Comparison of ENCODE assay signal across 20 mouse cellular contexts in the genomic region with DNA sequence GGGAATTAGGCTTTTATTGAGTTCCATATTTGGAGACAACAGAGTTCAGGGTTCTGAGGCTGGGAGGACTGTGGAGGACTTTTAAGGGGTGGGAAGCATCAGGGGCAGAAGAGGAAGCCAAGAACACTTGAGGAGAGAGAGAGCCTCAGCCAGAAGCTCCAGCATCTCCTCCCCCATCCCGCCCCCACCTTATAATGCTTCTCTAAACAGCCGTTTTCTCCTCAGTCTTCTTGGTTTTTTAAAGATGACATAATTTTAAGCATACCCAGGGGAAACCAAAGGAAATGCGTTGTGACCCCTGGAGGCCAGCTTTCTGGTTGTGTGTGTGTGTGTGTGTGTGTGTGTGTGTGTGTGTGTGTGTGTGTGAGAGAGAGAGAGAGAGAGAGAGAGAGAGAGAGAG. TPM values are rescaled to one million over a fixed set of nuclear protein-coding genes. Genes with fewer than 3 reads are reported as not detected.
DNase-seq lines count a peak whose midpoint lies in the region; ATAC-seq and TF ChIP-seq lines count a peak whose summit lies in the region.
"Had no signal": no experiment of that assay in that cellular context is flagged by ENCODE, and none has a peak within 500 bp of the region (broad histone marks: within the 10 kb centered on the region; RNA-seq: fewer than 3 reads in every experiment).

No protein-coding gene starts in this region.

- H3K36me3 ChIP-seq in heart, embryonic 11.5 days (ENCODE audit: control insufficient read depth, insufficient read depth, low read length), result no peaks in the 10 kb centered on the region
- no peaks in the 10 kb centered on the region for H3K36me3 ChIP-seq in heart, embryonic 10.5 days
- H3K36me3 ChIP-seq in midbrain, embryonic 13.5 days, result no peaks in the 10 kb centered on the region
- no peaks in the 10 kb centered on the region for H3K36me3 ChIP-seq in midbrain, embryonic 15.5 days (replicated peaks)
- H3K36me3 ChIP-seq in stomach, postnatal 0 days (ENCODE audit: control insufficient read depth, insufficient read depth, low read length), result no peaks in the 10 kb centered on the region
- H3K36me3 ChIP-seq: embryonic facial prominence, embryonic 12.5 days; forebrain, embryonic 15.5 days; hindbrain, embryonic 13.5 days; limb, embryonic 13.5 days; neural tube, embryonic 13.5 days had no signal

- H3K4me3 ChIP-seq in heart, embryonic 11.5 days (ENCODE audit: low read depth, low read length), result no peak overlapping the region
- H3K4me3 ChIP-seq in heart, embryonic 10.5 days, result no peak overlapping the region
- no peak overlapping the region for H3K4me3 ChIP-seq in midbrain, embryonic 13.5 days (replicated peaks)
- H3K4me3 ChIP-seq in midbrain, embryonic 15.5 days, result no peak overlapping the region
- no peak overlapping the region for H3K4me3 ChIP-seq in stomach, postnatal 0 days (ENCODE audit: low read depth, low read length)
- H3K4me3 ChIP-seq: embryonic facial prominence, embryonic 12.5 days; forebrain, embryonic 15.5 days; hindbrain, embryonic 13.5 days; limb, embryonic 13.5 days; neural tube, embryonic 13.5 days had no signal

- no peak for ATAC-seq in heart, embryonic 11.5 days (replicated peaks; ENCODE audit: insufficient number of reproducible peaks, low FRiP score, low TSS enrichment)
- ATAC-seq in midbrain, embryonic 13.5 days, result no peak
- ATAC-seq in midbrain, embryonic 15.5 days (replicated peaks), result no peak
- no peak for ATAC-seq in stomach, postnatal 0 days (ENCODE audit: low FRiP score, low TSS enrichment)
- ATAC-seq: forebrain, embryonic 15.5 days; midbrain, embryonic 16.5 days had no signal

- no peak for DNase-seq in heart, embryonic 10.5 days (ENCODE audit: low spot score)
- DNase-seq in kidney, postnatal 10 days, result peak; percentile 63
- DNase-seq in stomach, postnatal 0 days (ENCODE audit: low spot score), result no peak
- DNase-seq in left cerebral cortex, adult 8-10 months (ENCODE audit: low spot score in 2 of 2), result no peak
- no peak for DNase-seq in retina, postnatal 1 day
- DNase-seq: cerebellum, postnatal 10 days; gastrocnemius, postnatal 36 days; lung, adult 18-20 months; thymus, postnatal 36 days had no signal

- H3K27me3 ChIP-seq in heart, embryonic 11.5 days (ENCODE audit: control insufficient read depth, insufficient read depth, low read length), result no peaks in the 10 kb centered on the region
- H3K27me3 ChIP-seq in heart, embryonic 10.5 days (ENCODE audit: insufficient read depth, poor library complexity, severe bottlenecking), result peaks cover 37% of the 10 kb centered on the region; the same call in 1 of the 2 replicates
- H3K27me3 ChIP-seq in midbrain, embryonic 13.5 days, result peaks cover 36% of the 10 kb centered on the region
- 0 out of 2 replicates have a peak, but pooled peaks cover 14% of the 10 kb centered on the region for H3K27me3 ChIP-seq in midbrain, embryonic 15.5 days (replicated peaks)
- no peaks in the 10 kb centered on the region for H3K27me3 ChIP-seq in stomach, postnatal 0 days (ENCODE audit: control insufficient read depth, insufficient read depth, low read length)
- H3K27me3 ChIP-seq: embryonic facial prominence, embryonic 12.5 days had no signal

- H3K9ac ChIP-seq in heart, embryonic 11.5 days (ENCODE audit: low read depth, low read length), result 0 out of 2 replicates have a peak overlapping the region, but pooled peaks have one; percentile 22
- H3K9ac ChIP-seq in midbrain, embryonic 13.5 days (replicated peaks), result 0 out of 2 replicates have a peak overlapping the region, but pooled peaks have one; percentile 14
- H3K9ac ChIP-seq in midbrain, embryonic 15.5 days, result no peak overlapping the region
- no peak overlapping the region for H3K9ac ChIP-seq in stomach, postnatal 0 days (ENCODE audit: low read length)
- H3K9ac ChIP-seq: embryonic facial prominence, embryonic 12.5 days; forebrain, embryonic 15.5 days; hindbrain, embryonic 13.5 days; neural tube, embryonic 13.5 days had no signal

- no peaks in the 10 kb centered on the region for H3K9me3 ChIP-seq in heart, embryonic 11.5 days (replicated peaks; ENCODE audit: control insufficient read depth, low read length)
- no peaks in the 10 kb centered on the region for H3K9me3 ChIP-seq in heart, embryonic 10.5 days
- H3K9me3 ChIP-seq in midbrain, embryonic 13.5 days, result no peaks in the 10 kb centered on the region
- no peaks in the 10 kb centered on the region for H3K9me3 ChIP-seq in midbrain, embryonic 15.5 days
- H3K9me3 ChIP-seq in stomach, postnatal 0 days (ENCODE audit: control insufficient read depth, low read length), result no peaks in the 10 kb centered on the region
- H3K9me3 ChIP-seq: embryonic facial prominence, embryonic 12.5 days; forebrain, embryonic 15.5 days; hindbrain, embryonic 13.5 days; limb, embryonic 13.5 days; neural tube, embryonic 13.5 days had no signal

- no peak overlapping the region for H3K27ac ChIP-seq in heart, embryonic 11.5 days (ENCODE audit: low read depth, low read length)
- H3K27ac ChIP-seq in heart, embryonic 10.5 days, result no peak overlapping the region
- H3K27ac ChIP-seq in midbrain, embryonic 13.5 days, result no peak overlapping the region
- no peak overlapping the region for H3K27ac ChIP-seq in midbrain, embryonic 15.5 days
- peak overlapping the region; percentile 88 for H3K27ac ChIP-seq in stomach, postnatal 0 days (replicated peaks)
- H3K27ac ChIP-seq: embryonic facial prominence, embryonic 12.5 days; forebrain, embryonic 15.5 days; hindbrain, embryonic 13.5 days; limb, embryonic 13.5 days; macrophage; neural tube, embryonic 13.5 days had no signal

- no peak for TF ChIP-seq CTCF in stomach, postnatal 0 days (IDR thresholded peaks at IDR 0.05; ENCODE audit: low read depth)

- peaks cover 7% of the 10 kb centered on the region; the same call in 1 of the 2 replicates for H3K4me1 ChIP-seq in heart, embryonic 11.5 days (ENCODE audit: control insufficient read depth, insufficient read depth, low read length)
- H3K4me1 ChIP-seq in heart, embryonic 10.5 days, result peaks cover 7% of the 10 kb centered on the region
- H3K4me1 ChIP-seq in midbrain, embryonic 13.5 days (replicated peaks), result peaks cover 12% of the 10 kb centered on the region; the same call in 1 of the 2 replicates
- H3K4me1 ChIP-seq in midbrain, embryonic 15.5 days, result peaks cover 8% of the 10 kb centered on the region
- H3K4me1 ChIP-seq in stomach, postnatal 0 days (replicated peaks; ENCODE audit: control insufficient read depth, insufficient read depth), result 0 out of 2 replicates have a peak, but pooled peaks cover 3% of the 10 kb centered on the region

- TF ChIP-seq EP300 in stomach, postnatal 0 days (optimal IDR thresholded peaks at IDR 0.05), result no peak

- 39% methylated on average over 3 of the region's 3 CpGs for WGBS in heart, embryonic 11.5 days (ENCODE audit: insufficient replicate concordance)
- WGBS in heart, embryonic 10.5 days, result 22% methylated on average over 3 of the region's 3 CpGs
- WGBS in midbrain, embryonic 13.5 days, result 35% methylated on average over 3 of the region's 3 CpGs
- 38% methylated on average over 3 of the region's 3 CpGs for WGBS in midbrain, embryonic 15.5 days
- 22% methylated on average over 3 of the region's 3 CpGs for WGBS in stomach, postnatal 0 days

- no peak overlapping the region for H3K4me2 ChIP-seq in heart, embryonic 11.5 days
- H3K4me2 ChIP-seq in midbrain, embryonic 13.5 days (replicated peaks), result no peak overlapping the region
- no peak overlapping the region for H3K4me2 ChIP-seq in midbrain, embryonic 15.5 days
- H3K4me2 ChIP-seq in stomach, postnatal 0 days (replicated peaks; ENCODE audit: low read depth), result no peak overlapping the region
- H3K4me2 ChIP-seq: embryonic facial prominence, embryonic 12.5 days; forebrain, embryonic 15.5 days; hindbrain, embryonic 13.5 days; limb, embryonic 13.5 days; neural tube, embryonic 13.5 days had no signal

RNA-seq across cellular contexts. Expression of a gene that starts 3.1 kb away (rescaled TPM):
- 0.48 and 0.50 TPM in 2 replicates for polyA plus RNA-seq in heart, embryonic 11.5 days (2014; fragmentation: Nextera tagmentation; extraction: Ambion mirVana)
- 0.20 TPM in 1 of 2 replicates, not detected in the other for polyA plus RNA-seq in heart, embryonic 10.5 days (2016; fragmentation: Nextera tagmentation; extraction: Ambion mirVana)
- 0.10 and 0.11 TPM in 2 replicates for polyA plus RNA-seq in midbrain, embryonic 13.5 days (2015; fragmentation: Nextera tagmentation; extraction: Ambion mirVana)
- 0.24 and 0.31 TPM in 2 replicates for polyA plus RNA-seq in midbrain, embryonic 15.5 days (2015; fragmentation: Nextera tagmentation; extraction: Ambion mirVana)
- polyA plus RNA-seq in stomach, postnatal 0 days (2015; fragmentation: Nextera tagmentation; extraction: Ambion mirVana), result 3.0 TPM in 2 replicates
- 10 to 100 TPM in 2 of 4 experiments, 1 to 10 TPM in 2; 6.9 to 13.1 (median 10.4) TPM for total RNA-seq in left cerebral cortex, adult 8-10 months (2022)

RNA-seq across cellular contexts. Expression of a gene that starts 7.6 kb away (rescaled TPM):
- polyA plus RNA-seq in heart, embryonic 11.5 days (2014; fragmentation: Nextera tagmentation; extraction: Ambion mirVana), result not detected in 2 replicates
- polyA plus RNA-seq in heart, embryonic 10.5 days (2016; fragmentation: Nextera tagmentation; extraction: Ambion mirVana), result 0.52 TPM in 1 of 2 replicates, not detected in the other
- not detected in 2 replicates for polyA plus RNA-seq in midbrain, embryonic 13.5 days (2015; fragmentation: Nextera tagmentation; extraction: Ambion mirVana)
- not detected in 2 replicates for polyA plus RNA-seq in midbrain, embryonic 15.5 days (2015; fragmentation: Nextera tagmentation; extraction: Ambion mirVana)
- polyA plus RNA-seq in stomach, postnatal 0 days (2015; fragmentation: Nextera tagmentation; extraction: Ambion mirVana), result not detected in 2 replicates
- not detected for total RNA-seq in left cerebral cortex, adult 8-10 months (2022)
- total RNA-seq: gastrocnemius, postnatal 36 days; layer of hippocampus, postnatal 10 days had no signal
- polyA plus RNA-seq: embryonic facial prominence, embryonic 12.5 days; forebrain, embryonic 15.5 days; hindbrain, embryonic 13.5 days; limb, embryonic 13.5 days; macrophage; midbrain, embryonic 16.5 days; neural tube, embryonic 13.5 days had no signal

RNA-seq across cellular contexts. Expression of a gene that starts 9.8 kb away (rescaled TPM):
- polyA plus RNA-seq in heart, embryonic 11.5 days (2014; fragmentation: Nextera tagmentation; extraction: Ambion mirVana), result 1.9 and 2.5 TPM in 2 replicates
- 1.8 and 2.4 TPM in 2 replicates for polyA plus RNA-seq in heart, embryonic 10.5 days (2016; fragmentation: Nextera tagmentation; extraction: Ambion mirVana)
- 2.8 and 2.9 TPM in 2 replicates for polyA plus RNA-seq in midbrain, embryonic 13.5 days (2015; fragmentation: Nextera tagmentation; extraction: Ambion mirVana)
- polyA plus RNA-seq in midbrain, embryonic 15.5 days (2015; fragmentation: Nextera tagmentation; extraction: Ambion mirVana), result 12.7 and 13.3 TPM in 2 replicates
- polyA plus RNA-seq in stomach, postnatal 0 days (2015; fragmentation: Nextera tagmentation; extraction: Ambion mirVana), result 24.1 and 25.9 TPM in 2 replicates
- 10 to 100 TPM; 11.9 to 17.5 (median 13.7) TPM for total RNA-seq in left cerebral cortex, adult 8-10 months (2022)

RNA-seq across cellular contexts. Expression of a gene that starts 10.4 kb away (rescaled TPM):
- 1.7 and 4.0 TPM in 2 replicates for polyA plus RNA-seq in heart, embryonic 11.5 days (2014; fragmentation: Nextera tagmentation; extraction: Ambion mirVana)
- 1.6 and 1.7 TPM in 2 replicates for polyA plus RNA-seq in heart, embryonic 10.5 days (2016; fragmentation: Nextera tagmentation; extraction: Ambion mirVana)
- 0.55 and 1.5 TPM in 2 replicates for polyA plus RNA-seq in midbrain, embryonic 13.5 days (2015; fragmentation: Nextera tagmentation; extraction: Ambion mirVana)
- 1.2 and 1.5 TPM in 2 replicates for polyA plus RNA-seq in midbrain, embryonic 15.5 days (2015; fragmentation: Nextera tagmentation; extraction: Ambion mirVana)
- 0.25 and 0.48 TPM in 2 replicates for polyA plus RNA-seq in stomach, postnatal 0 days (2015; fragmentation: Nextera tagmentation; extraction: Ambion mirVana)
- under 1 TPM; 0.24 to 0.72 (median 0.58) TPM for total RNA-seq in left cerebral cortex, adult 8-10 months (2022)

RNA-seq across cellular contexts. Expression of a gene that starts 19.5 kb away (rescaled TPM):
- 162 and 169 TPM in 2 replicates for polyA plus RNA-seq in heart, embryonic 11.5 days (2014; fragmentation: Nextera tagmentation; extraction: Ambion mirVana)
- polyA plus RNA-seq in heart, embryonic 10.5 days (2016; fragmentation: Nextera tagmentation; extraction: Ambion mirVana), result 197 and 247 TPM in 2 replicates
- 141 and 150 TPM in 2 replicates for polyA plus RNA-seq in midbrain, embryonic 13.5 days (2015; fragmentation: Nextera tagmentation; extraction: Ambion mirVana)
- 103 and 111 TPM in 2 replicates for polyA plus RNA-seq in midbrain, embryonic 15.5 days (2015; fragmentation: Nextera tagmentation; extraction: Ambion mirVana)
- 69.2 and 75.1 TPM in 2 replicates for polyA plus RNA-seq in stomach, postnatal 0 days (2015; fragmentation: Nextera tagmentation; extraction: Ambion mirVana)
- 10 to 100 TPM; 14.1 to 22.5 (median 17.3) TPM for total RNA-seq in left cerebral cortex, adult 8-10 months (2022)

Comparison
In these comparisons a context has a peak if more than half of its experiments do, and no peak if none do; other contexts are left out.
1. H3K9ac ChIP-seq: peak in heart, embryonic 11.5 days (single experiment) and midbrain, embryonic 13.5 days (single experiment); none in midbrain, embryonic 15.5 days (single experiment) and stomach, postnatal 0 days (single experiment).